Mouse (Mus musculus): ENCODE data around the gene Zfp934.
A peak's percentile ranks its signal among the peaks of the same experiment; 100 is the strongest.
"Not testable (repeated sequence)": the region's sequence is repeated elsewhere in the genome, so short reads cannot be mapped to it uniquely, and the experiment has no call there.

The Zfp934 gene

DNA sequence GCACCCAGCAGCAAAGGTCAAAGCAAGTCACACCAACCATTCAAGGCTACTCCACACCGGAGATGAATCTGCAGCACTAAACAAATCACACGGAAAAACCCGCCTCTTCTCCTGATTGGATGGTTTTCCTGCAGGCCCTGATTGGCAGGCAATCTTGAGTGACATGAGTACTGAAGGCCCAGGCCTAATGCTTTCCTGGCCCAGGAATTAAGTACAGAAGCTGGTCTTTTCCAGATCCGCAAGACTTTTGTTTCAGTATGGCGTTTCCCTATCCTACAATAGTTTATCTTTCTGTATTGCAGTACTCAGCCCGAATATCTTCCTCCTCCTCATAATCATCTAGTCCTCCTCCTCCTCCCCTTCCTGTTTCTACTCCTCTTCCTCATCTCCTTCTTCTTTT, at the start of gene Zfp934:
Gene Zfp934 (minus strand): TSS at position 101 of the 400 bp plus-strand sequence.
- not testable (repeated sequence) for DNase-seq (ENCODE audit: low spot score)

DNA sequence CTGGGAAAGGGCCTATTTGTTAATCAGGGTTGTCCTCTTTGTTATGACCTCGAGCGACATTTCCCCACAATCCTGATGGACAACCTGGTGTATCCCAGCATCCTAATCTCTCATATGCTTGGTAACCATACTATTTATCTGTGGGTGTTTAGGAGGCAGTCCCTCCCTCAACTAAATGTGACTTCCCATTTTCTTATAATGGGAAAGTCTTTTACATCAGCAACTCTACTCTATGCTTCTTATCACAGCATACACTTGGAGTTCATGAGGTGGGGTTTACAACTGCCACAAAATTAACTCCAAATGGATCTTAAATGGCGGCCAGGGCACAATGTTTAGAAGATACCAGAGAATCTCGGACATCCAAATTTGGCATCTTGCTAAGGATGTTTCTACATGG, 46.5 kb upstream of the Zfp934 start:
- DNase-seq (ENCODE audit: low spot score), result not testable (repeated sequence)

DNA sequence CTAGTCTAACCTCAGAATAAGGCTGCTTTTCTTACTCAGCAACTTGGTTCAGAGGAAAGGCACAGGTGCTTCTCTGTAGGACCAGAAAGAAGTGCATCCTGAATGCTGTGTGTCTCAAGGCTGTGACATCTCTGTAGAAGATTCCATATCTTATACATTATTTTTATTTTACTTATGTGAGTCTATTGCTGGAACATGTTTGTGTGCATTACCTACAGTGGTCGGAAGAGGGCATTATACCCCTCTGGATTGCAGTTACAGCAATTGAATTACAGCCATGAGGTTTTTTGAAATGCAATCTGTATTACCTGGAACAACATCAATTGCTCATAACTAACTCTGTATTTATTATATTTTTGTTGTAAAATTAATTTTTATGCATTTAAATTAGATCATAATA, 9.3 kb downstream of the Zfp934 start:
- DNase-seq (ENCODE audit: low spot score), result peak; percentile 4

DNA sequence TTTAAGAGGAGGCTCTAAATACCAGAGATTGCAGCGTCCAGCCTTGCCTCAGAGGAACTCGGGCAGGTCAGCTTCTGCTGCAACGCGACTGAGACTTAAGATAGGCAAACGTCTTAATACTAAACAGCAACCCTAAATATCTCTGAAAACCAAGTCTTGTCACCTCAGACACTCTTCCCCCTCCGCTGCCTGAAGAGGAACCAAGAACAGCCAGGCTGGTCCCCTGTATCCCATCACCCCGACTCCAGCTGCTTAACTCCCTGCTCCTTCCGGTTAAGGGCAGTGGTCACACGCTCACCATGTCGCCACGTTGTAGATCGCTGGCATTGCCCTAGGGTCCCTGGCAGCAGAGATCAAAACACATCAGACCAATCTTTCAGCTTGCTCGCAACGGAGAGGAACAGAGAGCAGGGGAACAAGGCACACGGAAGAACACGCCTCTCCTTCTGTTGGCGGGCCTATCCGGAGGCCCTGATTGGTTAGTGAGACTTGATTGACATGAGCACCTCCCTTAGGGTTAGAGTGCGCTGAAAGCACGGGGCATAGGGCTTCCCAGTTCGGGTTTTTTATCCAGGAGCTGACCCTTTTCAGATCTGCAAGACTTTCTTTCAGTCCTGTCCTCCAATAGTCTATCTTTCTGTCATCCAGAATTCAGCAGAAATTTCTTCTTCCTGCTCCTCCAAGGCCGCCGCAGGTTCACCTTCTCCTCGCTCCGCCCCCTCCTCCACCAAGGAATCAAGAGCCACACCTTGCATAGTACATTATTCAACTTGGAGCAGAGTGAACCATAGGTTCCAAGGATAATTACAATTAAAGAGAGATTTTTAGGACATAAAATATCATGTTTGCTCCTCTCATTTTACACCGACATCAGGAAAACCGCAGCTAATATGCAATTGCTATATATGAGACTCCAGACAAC, 12.5 kb downstream of the Zfp934 start, which contains the start of gene Zfp935:
Gene Zfp935 (minus strand): TSS at position 323 of the 922 bp plus-strand sequence.
- DNase-seq (ENCODE audit: low spot score), result peak; percentile 69

DNA sequence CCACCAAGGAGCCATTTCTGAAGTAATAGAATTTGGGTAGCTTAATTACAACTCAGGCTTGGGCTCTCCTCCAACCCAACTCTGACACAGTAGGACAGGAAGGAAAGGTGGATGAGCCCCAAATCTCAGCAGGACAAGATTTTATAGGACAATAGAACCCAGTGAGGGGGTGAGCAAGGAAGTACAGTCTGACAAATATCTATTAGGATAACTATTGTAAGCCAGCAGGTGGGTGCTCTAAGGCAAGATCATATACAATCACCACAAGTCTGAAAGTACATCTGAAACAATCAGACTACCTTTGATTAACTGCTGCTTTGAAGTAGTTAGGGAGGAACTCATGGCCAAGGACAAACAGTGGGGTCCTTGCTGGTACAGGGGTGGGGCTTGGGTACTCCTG, 40.9 kb downstream of the Zfp934 start:
- not testable (repeated sequence) for DNase-seq (ENCODE audit: low spot score)

DNA sequence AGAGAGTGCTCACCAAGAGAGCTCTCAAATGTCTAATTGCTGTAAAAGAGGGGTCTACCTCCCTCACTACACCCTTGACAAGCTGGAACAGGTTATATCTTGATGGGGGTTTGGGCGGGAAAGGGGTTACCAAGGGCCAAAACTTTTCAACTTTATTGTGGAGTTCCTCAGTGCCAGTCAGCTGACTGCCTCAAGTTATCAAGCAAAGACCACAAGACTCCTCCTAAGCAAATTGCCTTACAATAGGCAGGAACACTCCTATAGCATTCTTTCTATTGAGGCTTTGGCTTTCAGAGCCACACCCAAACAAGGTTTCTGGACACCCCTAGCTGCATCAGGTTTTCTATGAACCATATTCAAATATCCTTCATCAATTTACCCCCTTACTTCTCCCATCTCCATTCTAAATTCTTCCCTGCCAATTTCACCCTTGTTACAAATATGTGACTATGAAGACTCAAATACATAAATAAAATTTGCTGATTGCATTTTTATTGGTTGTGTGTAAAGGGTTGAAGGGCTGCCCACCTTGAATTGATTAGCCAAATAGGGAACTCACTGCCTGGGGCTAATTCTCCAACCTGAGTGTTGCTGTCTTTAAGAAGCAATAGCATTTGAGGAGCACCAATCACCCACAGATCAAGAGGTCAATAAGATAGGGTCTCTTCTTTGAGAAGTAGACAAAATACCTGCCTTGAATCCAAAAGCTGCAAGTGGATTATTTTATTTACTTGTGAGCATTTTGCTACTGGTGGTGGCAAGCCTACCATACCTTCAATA, 60.2 kb downstream of the Zfp934 start:
- DNase-seq (ENCODE audit: low spot score), result not testable (repeated sequence)

DNA sequence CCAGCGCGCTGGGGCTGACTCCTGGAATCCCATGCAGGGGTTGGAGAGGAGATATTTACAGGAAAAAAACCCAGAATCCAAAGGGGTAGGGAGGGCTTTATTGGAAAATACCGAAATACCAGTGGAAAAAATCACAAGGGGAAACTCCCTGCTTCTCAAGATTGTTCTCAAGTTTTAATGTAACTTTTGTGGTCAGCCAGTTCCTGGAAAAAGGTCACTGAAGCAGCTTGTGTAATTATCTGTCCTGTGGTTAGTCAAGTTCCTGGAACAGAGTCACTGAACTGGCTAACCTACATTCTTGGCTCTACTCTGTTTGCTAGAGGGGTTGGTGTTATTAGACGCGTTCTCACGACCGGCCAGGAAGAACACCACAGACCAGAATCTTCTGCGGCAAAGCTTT, 98.3 kb downstream of the Zfp934 start:
- DNase-seq (ENCODE audit: low spot score), result not testable (repeated sequence)

DNA sequence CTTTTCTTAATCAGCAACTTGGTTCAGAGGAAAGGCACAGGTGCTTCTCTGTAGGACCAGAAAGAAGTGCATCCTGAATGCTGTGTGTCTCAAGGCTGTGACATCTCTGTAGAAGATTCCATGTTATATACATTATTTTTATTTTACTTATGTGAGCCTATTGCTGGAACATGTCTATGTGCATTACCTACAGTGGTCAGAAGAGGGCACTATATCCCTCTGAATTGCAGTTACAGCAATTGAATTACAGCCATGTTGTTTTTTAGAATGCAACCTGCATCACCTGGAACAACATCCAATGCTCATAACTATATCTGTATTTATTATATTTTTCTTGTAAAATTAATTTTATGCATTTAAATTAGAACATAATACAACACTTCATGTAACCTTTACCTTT, 101.1 kb downstream of the Zfp934 start:
- not testable (repeated sequence) for DNase-seq (ENCODE audit: low spot score)

DNA sequence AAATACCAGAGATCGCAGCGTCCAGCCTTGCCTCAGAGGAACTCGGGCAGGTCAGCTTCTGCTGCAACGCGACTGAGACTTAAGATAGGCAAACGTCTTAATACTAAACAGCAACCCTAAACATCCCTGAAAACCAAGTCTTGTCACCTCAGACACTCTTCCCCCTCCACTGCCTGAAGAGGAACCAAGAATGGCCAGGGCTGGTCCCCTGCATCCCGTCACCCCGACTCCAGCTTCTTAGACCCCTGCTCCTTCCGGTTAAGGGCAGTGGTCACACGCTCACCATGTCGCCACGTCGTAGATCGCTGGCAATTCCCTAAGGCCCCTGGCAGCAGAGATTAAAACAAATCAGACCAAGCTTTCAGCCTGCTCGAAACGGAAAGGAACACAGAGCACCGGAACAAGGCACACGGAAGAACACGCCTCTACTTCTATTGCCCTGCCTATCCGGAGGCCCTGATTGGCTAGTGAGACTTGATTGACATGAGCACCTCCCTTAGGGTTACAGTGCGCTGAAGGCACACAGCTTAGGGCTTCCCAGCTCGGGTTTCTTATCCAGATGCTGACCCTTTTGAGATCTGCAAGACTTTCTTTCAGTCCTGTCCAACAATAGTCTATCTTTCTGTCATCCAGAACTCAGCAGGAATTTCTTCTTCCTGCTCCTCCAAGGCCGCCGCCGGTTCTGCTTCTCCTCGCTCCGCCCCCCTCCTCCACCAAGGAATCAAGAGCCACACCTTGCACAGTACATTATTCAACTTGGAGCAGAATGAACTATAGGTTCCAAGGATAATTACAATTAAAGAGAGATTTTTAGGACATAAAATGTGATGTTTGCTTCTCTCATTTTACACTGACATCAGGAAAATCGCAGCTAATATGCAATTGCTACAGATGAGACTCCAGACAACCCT, 104.3 kb downstream of the Zfp934 start, which contains the start of gene Gm49359:
Gene Gm49359 (minus strand): TSS at position 409 of the 911 bp plus-strand sequence.
- DNase-seq (ENCODE audit: low spot score), result peak; percentile 92

Data from urinary bladder, postnatal 14 days (tissue).